Mouse (Mus musculus) E14TG2a.4 (cell line): ENCODE results near the gene Lemd2.
A peak's percentile ranks its signal among the peaks of the same experiment; 100 is the strongest.

ENCODE experiments used
- H3K27me3 ChIP-seq: 2 replicates; pipeline ENCODE4 v1.6.1; 2014; ENCODE audit warnings: low read length, control low read depth; ENCODE audit not compliant: insufficient read depth
- H3K36me3 ChIP-seq: 2 replicates; pipeline ENCODE4 v1.6.1; 2014; ENCODE audit warnings: low read length, control low read depth; ENCODE audit not compliant: insufficient read depth
- H3K4me1 ChIP-seq: replicated peaks from 2 replicates; pipeline ENCODE4 v1.6.1; 2014; ENCODE audit warnings: low read depth, low read length, control low read depth
- H3K4me3 ChIP-seq: replicated peaks from 2 replicates; pipeline ENCODE4 v1.5.1; 2014; ENCODE audit warnings: mild to moderate bottlenecking, low read length
- H3K9me3 ChIP-seq: 2 replicates; pipeline ENCODE4 v1.6.1; 2014; ENCODE audit warnings: low read length, control low read depth
- CTCF ChIP-seq: conservative IDR thresholded peaks from 2 replicates; pipeline ENCODE4 v1.5.1; 2014; ENCODE audit warnings: low read length
- NANOG ChIP-seq: IDR thresholded peaks from 2 replicates; pipeline ENCODE4 v1.6.1; 2014; ENCODE audit warnings: borderline replicate concordance, low read length, mixed read lengths
- POU5F1 ChIP-seq: IDR thresholded peaks from 2 replicates; pipeline ENCODE4 v1.6.1; 2014; ENCODE audit warnings: low read length, borderline replicate concordance

Lemd2 gene

GRCm38 (mm10) chr17:27231146-27231503 lies 26.9 kb upstream of the Lemd2 start:
- H3K27me3 ChIP-seq = no peaks in the 10 kb centered on the region
- H3K36me3 ChIP-seq = no peaks in the 10 kb centered on the region
- H3K9me3 ChIP-seq = peaks cover 46% of the 10 kb centered on the region
- no peak overlapping the region for H3K4me3 ChIP-seq
- no peak for TF ChIP-seq NANOG
- peaks cover 47% of the 10 kb centered on the region for H3K4me1 ChIP-seq

GRCm38 (mm10) chr17:27230455-27231145 lies 26.3 kb upstream of the Lemd2 start:
- H3K9me3 ChIP-seq = peaks cover 46% of the 10 kb centered on the region
- TF ChIP-seq POU5F1 (no peak), NANOG (no peak), CTCF (no peak)
- peaks cover 43% of the 10 kb centered on the region for H3K4me1 ChIP-seq
- H3K4me3 ChIP-seq = peak overlapping the region; percentile 55
- no peaks in the 10 kb centered on the region for H3K36me3 ChIP-seq
- H3K27me3 ChIP-seq = no peaks in the 10 kb centered on the region

- TF ChIP-seq POU5F1 = no peak
- TF ChIP-seq NANOG = no peak
- no peak for TF ChIP-seq CTCF
- Histone ChIP-seq H3K4me1 (peaks cover 43% of the 10 kb centered on the region), H3K27me3 (no peaks in the 10 kb centered on the region), H3K9me3 (peaks cover 46% of the 10 kb centered on the region), H3K36me3 (no peaks in the 10 kb centered on the region), H3K4me3 (peak overlapping the region; percentile 55)
Observed at GRCm38 (mm10) chr17:27229710-27230454, 25.6 kb upstream of the Lemd2 start.

GRCm38 (mm10) chr17:27228216-27228915 lies 24.1 kb upstream of the Lemd2 start:
- TF ChIP-seq NANOG (no peak), CTCF (no peak), POU5F1 (no peak)
- no peaks in the 10 kb centered on the region for H3K27me3 ChIP-seq

GRCm38 (mm10) chr17:27227258-27227657 lies 23.0 kb upstream of the Lemd2 start:
- H3K4me3 ChIP-seq = no peak overlapping the region
- TF ChIP-seq NANOG (no peak), CTCF (no peak), POU5F1 (no peak)

More at GRCm38 (mm10) chr17:27228216-27228915, 24.1 kb upstream of the Lemd2 start:
- Histone ChIP-seq H3K4me1 (peaks cover 37% of the 10 kb centered on the region), H3K9me3 (peaks cover 34% of the 10 kb centered on the region), H3K36me3 (no peaks in the 10 kb centered on the region), H3K4me3 (peak overlapping the region; percentile 4; the same call in 1 of the 2 replicates)

GRCm38 (mm10) chr17:27226701-27227100 lies 22.4 kb upstream of the Lemd2 start:
- no peaks in the 10 kb centered on the region for H3K36me3 ChIP-seq
- no peak overlapping the region for H3K4me3 ChIP-seq
- peaks cover 47% of the 10 kb centered on the region for H3K9me3 ChIP-seq
- peaks cover 28% of the 10 kb centered on the region for H3K4me1 ChIP-seq
- no peaks in the 10 kb centered on the region for H3K27me3 ChIP-seq
- TF ChIP-seq POU5F1 = no peak
- TF ChIP-seq NANOG = no peak
- TF ChIP-seq CTCF = no peak

More at GRCm38 (mm10) chr17:27227258-27227657, 23.0 kb upstream of the Lemd2 start:
- H3K4me1 ChIP-seq = peaks cover 29% of the 10 kb centered on the region
- no peaks in the 10 kb centered on the region for H3K27me3 ChIP-seq
- peaks cover 42% of the 10 kb centered on the region for H3K9me3 ChIP-seq
- no peaks in the 10 kb centered on the region for H3K36me3 ChIP-seq

- H3K36me3 ChIP-seq = no peaks in the 10 kb centered on the region
- H3K4me3 ChIP-seq = no peak overlapping the region
- H3K27me3 ChIP-seq = no peaks in the 10 kb centered on the region
- peaks cover 47% of the 10 kb centered on the region for H3K9me3 ChIP-seq
- peaks cover 31% of the 10 kb centered on the region for H3K4me1 ChIP-seq
- TF ChIP-seq CTCF = no peak
- TF ChIP-seq POU5F1 = no peak
- TF ChIP-seq NANOG = no peak
Observed at GRCm38 (mm10) chr17:27225801-27226200, 21.5 kb upstream of the Lemd2 start.

- peaks cover 19% of the 10 kb centered on the region for H3K4me1 ChIP-seq
- TF ChIP-seq NANOG = no peak
- no peak for TF ChIP-seq POU5F1
- no peak for TF ChIP-seq CTCF
- H3K36me3 ChIP-seq = no peaks in the 10 kb centered on the region
- H3K27me3 ChIP-seq = no peaks in the 10 kb centered on the region
- no peak overlapping the region for H3K4me3 ChIP-seq
- peaks cover 41% of the 10 kb centered on the region for H3K9me3 ChIP-seq
Observed at GRCm38 (mm10) chr17:27223821-27224220, 19.6 kb upstream of the Lemd2 start.
